Mouse (Mus musculus): ENCODE measurements around the gene Abcc2. TPM values are rescaled to one million over a fixed set of nuclear protein-coding genes. Genes with fewer than 3 reads are reported as not detected.

Abcc2 gene
- polyA plus RNA-seq, 1 experiment from 2014 or later: not detected

- H3K27me3 ChIP-seq (replicated peaks; ENCODE audit: control insufficient read depth, insufficient read depth, low read length): no peaks in the 10 kb centered on the region
- H3K36me3 ChIP-seq (ENCODE audit: control insufficient read depth, insufficient read depth): no peaks in the 10 kb centered on the region
- peaks cover 4% of the 10 kb centered on the region for H3K4me1 ChIP-seq (replicated peaks; ENCODE audit: control insufficient read depth, insufficient read depth, low read length)
- no peak overlapping the region for H3K4me2 ChIP-seq (ENCODE audit: low read length)
- no peaks in the 10 kb centered on the region for H3K9me3 ChIP-seq (ENCODE audit: control insufficient read depth, low read length)
- no peak overlapping the region for H3K9ac ChIP-seq (replicated peaks; ENCODE audit: low read depth, low read length)
- no peak for ATAC-seq
- no peak overlapping the region for H3K4me3 ChIP-seq (replicated peaks; ENCODE audit: low read length)
- 70% methylated on average over 2 of the region's 2 CpGs for WGBS
- no peak overlapping the region for H3K27ac ChIP-seq (ENCODE audit: low read length)
Observed at GRCm38 (mm10) chr19:43754872-43755271, 27.1 kb upstream of the Abcc2 start.

DNA sequence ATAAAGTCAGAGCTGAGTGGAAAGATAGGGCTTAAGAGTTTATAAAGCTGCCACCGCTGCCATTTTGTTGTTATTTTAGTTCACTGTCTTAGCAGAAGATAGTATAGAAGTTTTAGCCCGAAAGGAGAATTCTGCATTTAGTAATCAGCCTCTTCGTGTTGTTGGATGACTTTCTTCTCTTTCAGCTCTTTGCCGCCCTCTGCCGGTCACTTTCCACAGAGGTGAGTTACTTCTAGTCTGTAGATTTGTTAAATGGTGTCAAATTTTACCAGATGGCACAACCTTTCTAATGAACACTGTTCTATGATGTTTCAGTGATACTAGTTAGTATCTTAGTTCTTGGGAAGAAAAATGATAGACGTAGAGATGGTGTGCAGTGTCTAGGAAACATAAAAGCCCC is 21.5 kb upstream of the Abcc2 start:
- no peak overlapping the region for H3K4me2 ChIP-seq (ENCODE audit: low read length)
- ATAC-seq: no peak
- no peaks in the 10 kb centered on the region for H3K9me3 ChIP-seq (ENCODE audit: control insufficient read depth, low read length)
- no peaks in the 10 kb centered on the region for H3K4me1 ChIP-seq (replicated peaks; ENCODE audit: control insufficient read depth, insufficient read depth, low read length)
- H3K27me3 ChIP-seq (replicated peaks; ENCODE audit: control insufficient read depth, insufficient read depth, low read length): no peaks in the 10 kb centered on the region
- H3K36me3 ChIP-seq (ENCODE audit: control insufficient read depth, insufficient read depth): no peaks in the 10 kb centered on the region
- H3K27ac ChIP-seq (ENCODE audit: low read length): no peak overlapping the region
- 23% methylated on average over 6 of the region's 6 CpGs for WGBS
- H3K4me3 ChIP-seq (replicated peaks; ENCODE audit: low read length): no peak overlapping the region
- H3K9ac ChIP-seq (replicated peaks; ENCODE audit: low read depth, low read length): no peak overlapping the region

DNA sequence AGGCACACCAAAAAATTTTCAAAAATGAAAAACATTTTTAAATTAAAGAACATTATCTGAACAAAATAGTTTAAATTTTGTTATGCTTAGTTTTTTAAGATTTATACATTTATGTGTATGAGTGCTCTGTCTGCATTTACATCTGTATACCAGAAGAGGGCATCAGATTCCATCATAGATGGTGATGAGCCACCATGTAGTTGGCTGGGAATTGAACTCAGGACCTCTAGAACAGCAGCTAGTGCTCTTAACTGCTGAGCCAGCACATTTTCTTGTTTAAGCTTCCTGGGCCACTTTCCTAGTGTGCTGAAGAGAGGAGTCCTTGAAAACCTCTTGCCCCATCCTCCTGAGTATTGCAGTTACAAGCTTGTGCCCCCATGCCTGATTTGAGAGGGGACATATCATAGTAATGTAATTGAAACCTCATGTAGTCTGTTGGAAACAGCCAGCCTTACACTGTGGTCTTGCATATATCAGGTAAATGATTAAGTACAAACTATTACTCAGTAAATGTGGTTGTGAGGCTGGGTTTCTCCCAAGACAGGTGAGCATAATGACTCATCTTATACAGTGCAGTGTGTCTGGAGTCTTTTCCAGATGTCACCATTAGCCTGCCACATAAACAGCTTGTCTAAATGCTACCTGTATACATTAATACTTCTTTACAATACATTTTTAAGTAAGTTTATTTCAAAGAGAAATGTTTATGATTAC is 20.3 kb upstream of the Abcc2 start:
- no peak overlapping the region for H3K27ac ChIP-seq (ENCODE audit: low read length)
- H3K9ac ChIP-seq (replicated peaks; ENCODE audit: low read depth, low read length): no peak overlapping the region
- no peaks in the 10 kb centered on the region for H3K4me1 ChIP-seq (replicated peaks; ENCODE audit: control insufficient read depth, insufficient read depth, low read length)
- H3K9me3 ChIP-seq (ENCODE audit: control insufficient read depth, low read length): no peaks in the 10 kb centered on the region
- no peak overlapping the region for H3K4me2 ChIP-seq (ENCODE audit: low read length)
- no peaks in the 10 kb centered on the region for H3K36me3 ChIP-seq (ENCODE audit: control insufficient read depth, insufficient read depth)
- H3K4me3 ChIP-seq (replicated peaks; ENCODE audit: low read length): no peak overlapping the region
- H3K27me3 ChIP-seq (replicated peaks; ENCODE audit: control insufficient read depth, insufficient read depth, low read length): no peaks in the 10 kb centered on the region
- no peak for ATAC-seq

DNA sequence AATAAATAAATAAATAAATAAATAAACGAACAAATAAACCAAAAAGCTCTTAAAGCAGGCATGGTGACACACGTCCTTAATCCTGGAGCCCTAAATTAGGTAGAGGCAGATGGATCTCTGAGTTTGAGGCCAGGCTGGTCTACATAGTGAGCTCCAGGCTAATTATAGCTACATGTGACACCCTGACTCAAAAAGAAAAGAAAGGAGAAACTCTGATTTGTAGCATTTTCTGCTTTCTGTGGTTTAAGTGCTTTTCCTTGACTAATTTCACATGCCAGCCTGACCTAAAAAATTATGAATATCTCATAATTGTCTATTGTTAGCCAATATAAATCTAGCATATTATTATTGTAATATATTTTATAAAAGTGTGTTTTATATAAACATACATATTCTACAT is 19.6 kb upstream of the Abcc2 start:
- 74% methylated on average over 2 of the region's 2 CpGs for WGBS
- H3K9me3 ChIP-seq (ENCODE audit: control insufficient read depth, low read length): no peaks in the 10 kb centered on the region
- no peak for ATAC-seq
- H3K9ac ChIP-seq (replicated peaks; ENCODE audit: low read depth, low read length): no peak overlapping the region
- no peak overlapping the region for H3K4me2 ChIP-seq (ENCODE audit: low read length)
- no peak overlapping the region for H3K4me3 ChIP-seq (replicated peaks; ENCODE audit: low read length)
- no peak overlapping the region for H3K27ac ChIP-seq (ENCODE audit: low read length)
- no peaks in the 10 kb centered on the region for H3K4me1 ChIP-seq (replicated peaks; ENCODE audit: control insufficient read depth, insufficient read depth, low read length)
- H3K27me3 ChIP-seq (replicated peaks; ENCODE audit: control insufficient read depth, insufficient read depth, low read length): no peaks in the 10 kb centered on the region
- no peaks in the 10 kb centered on the region for H3K36me3 ChIP-seq (ENCODE audit: control insufficient read depth, insufficient read depth)

- no peak for ATAC-seq
- H3K4me2 ChIP-seq (ENCODE audit: low read length): no peak overlapping the region
- 91% methylated on average over 5 of the region's 5 CpGs for WGBS
- no peak overlapping the region for H3K4me3 ChIP-seq (replicated peaks; ENCODE audit: low read length)
- no peak overlapping the region for H3K27ac ChIP-seq (ENCODE audit: low read length)
- no peaks in the 10 kb centered on the region for H3K4me1 ChIP-seq (replicated peaks; ENCODE audit: control insufficient read depth, insufficient read depth, low read length)
- H3K36me3 ChIP-seq (ENCODE audit: control insufficient read depth, insufficient read depth): no peaks in the 10 kb centered on the region
- no peaks in the 10 kb centered on the region for H3K27me3 ChIP-seq (replicated peaks; ENCODE audit: control insufficient read depth, insufficient read depth, low read length)
- no peaks in the 10 kb centered on the region for H3K9me3 ChIP-seq (ENCODE audit: control insufficient read depth, low read length)
- H3K9ac ChIP-seq (replicated peaks; ENCODE audit: low read depth, low read length): no peak overlapping the region
Observed at GRCm38 (mm10) chr19:43766451-43766850, 15.5 kb upstream of the Abcc2 start.

GRCm38 (mm10) chr19:43767549-43768322 is 14.3 kb upstream of the Abcc2 start:
- WGBS: 78% methylated on average over 9 of the region's 9 CpGs

GRCm38 (mm10) chr19:43769366-43769960 is 12.5 kb upstream of the Abcc2 start:
- no peak overlapping the region for H3K9ac ChIP-seq (replicated peaks; ENCODE audit: low read depth, low read length)
- no peaks in the 10 kb centered on the region for H3K4me1 ChIP-seq (replicated peaks; ENCODE audit: control insufficient read depth, insufficient read depth, low read length)
- no peaks in the 10 kb centered on the region for H3K9me3 ChIP-seq (ENCODE audit: control insufficient read depth, low read length)
- H3K27me3 ChIP-seq (replicated peaks; ENCODE audit: control insufficient read depth, insufficient read depth, low read length): no peaks in the 10 kb centered on the region
- H3K4me2 ChIP-seq (ENCODE audit: low read length): no peak overlapping the region
- no peaks in the 10 kb centered on the region for H3K36me3 ChIP-seq (ENCODE audit: control insufficient read depth, insufficient read depth)
- no peak overlapping the region for H3K27ac ChIP-seq (ENCODE audit: low read length)
- no peak for ATAC-seq
- H3K4me3 ChIP-seq (replicated peaks; ENCODE audit: low read length): no peak overlapping the region
- WGBS: 82% methylated on average over 5 of the region's 5 CpGs

More at GRCm38 (mm10) chr19:43767549-43768322, 14.3 kb upstream of the Abcc2 start:
- Histone ChIP-seq H3K9me3 (ENCODE audit: control insufficient read depth, low read length) (no peaks in the 10 kb centered on the region), H3K9ac (replicated peaks; ENCODE audit: low read depth, low read length) (no peak overlapping the region), H3K4me3 (replicated peaks; ENCODE audit: low read length) (no peak overlapping the region), H3K4me2 (ENCODE audit: low read length) (no peak overlapping the region), H3K27ac (ENCODE audit: low read length) (no peak overlapping the region), H3K36me3 (ENCODE audit: control insufficient read depth, insufficient read depth) (no peaks in the 10 kb centered on the region), H3K4me1 (replicated peaks; ENCODE audit: control insufficient read depth, insufficient read depth, low read length) (no peaks in the 10 kb centered on the region), H3K27me3 (replicated peaks; ENCODE audit: control insufficient read depth, insufficient read depth, low read length) (no peaks in the 10 kb centered on the region)
- no peak for ATAC-seq

- H3K27ac ChIP-seq (ENCODE audit: low read length): no peak overlapping the region
- no peaks in the 10 kb centered on the region for H3K9me3 ChIP-seq (ENCODE audit: control insufficient read depth, low read length)
- no peaks in the 10 kb centered on the region for H3K36me3 ChIP-seq (ENCODE audit: control insufficient read depth, insufficient read depth)
- no peak overlapping the region for H3K4me2 ChIP-seq (ENCODE audit: low read length)
- 94% methylated on average over 4 of the region's 4 CpGs for WGBS
- ATAC-seq: no peak
- H3K27me3 ChIP-seq (replicated peaks; ENCODE audit: control insufficient read depth, insufficient read depth, low read length): no peaks in the 10 kb centered on the region
- H3K4me1 ChIP-seq (replicated peaks; ENCODE audit: control insufficient read depth, insufficient read depth, low read length): no peaks in the 10 kb centered on the region
- H3K4me3 ChIP-seq (replicated peaks; ENCODE audit: low read length): no peak overlapping the region
- no peak overlapping the region for H3K9ac ChIP-seq (replicated peaks; ENCODE audit: low read depth, low read length)
Observed at GRCm38 (mm10) chr19:43770584-43770983, 11.4 kb upstream of the Abcc2 start.

- no peak overlapping the region for H3K9ac ChIP-seq (replicated peaks; ENCODE audit: low read depth, low read length)
- no peak overlapping the region for H3K4me3 ChIP-seq (replicated peaks; ENCODE audit: low read length)
- H3K4me2 ChIP-seq (ENCODE audit: low read length): no peak overlapping the region
- WGBS: 91% methylated on average over 5 of the region's 5 CpGs
- no peaks in the 10 kb centered on the region for H3K4me1 ChIP-seq (replicated peaks; ENCODE audit: control insufficient read depth, insufficient read depth, low read length)
- no peak for ATAC-seq
- no peaks in the 10 kb centered on the region for H3K36me3 ChIP-seq (ENCODE audit: control insufficient read depth, insufficient read depth)
- H3K27me3 ChIP-seq (replicated peaks; ENCODE audit: control insufficient read depth, insufficient read depth, low read length): no peaks in the 10 kb centered on the region
- H3K9me3 ChIP-seq (ENCODE audit: control insufficient read depth, low read length): no peaks in the 10 kb centered on the region
- no peak overlapping the region for H3K27ac ChIP-seq (ENCODE audit: low read length)
Observed at GRCm38 (mm10) chr19:43771499-43771969, 10.5 kb upstream of the Abcc2 start.
